Mouse (Mus musculus): Measurements from ENCODE around the gene Atp5mpl.

Atp5mpl gene

DNA sequence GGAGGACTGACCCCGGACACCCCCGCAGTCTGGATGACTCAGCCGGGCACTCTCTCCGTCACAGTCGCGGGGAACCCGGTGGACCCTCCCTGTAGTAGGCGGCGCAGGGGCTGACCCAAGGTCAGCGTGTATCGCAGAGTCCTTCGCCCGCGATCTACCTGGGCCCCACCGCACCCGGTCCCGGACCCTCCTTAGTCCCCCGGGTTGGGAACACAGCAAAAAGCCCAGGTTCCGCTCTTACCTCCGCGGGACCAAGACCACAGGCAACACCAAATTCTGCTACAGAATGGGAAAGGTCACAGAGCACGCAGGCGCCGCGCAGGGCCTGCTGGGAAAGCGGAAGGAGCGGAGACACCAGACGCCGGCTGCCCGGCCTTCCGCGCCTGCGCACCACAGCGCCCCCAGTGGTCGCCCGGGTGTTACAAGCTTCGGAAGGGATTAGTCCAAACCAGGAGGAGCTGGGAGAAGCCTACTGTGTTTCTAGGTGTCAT lies at the start of gene Atp5mpl:
Gene Atp5mpl (minus strand): TSS at position 295 of the 491 bp plus-strand sequence.
- in situ Hi-C loops (cut with MboI, MseI): no loop called here

DNA sequence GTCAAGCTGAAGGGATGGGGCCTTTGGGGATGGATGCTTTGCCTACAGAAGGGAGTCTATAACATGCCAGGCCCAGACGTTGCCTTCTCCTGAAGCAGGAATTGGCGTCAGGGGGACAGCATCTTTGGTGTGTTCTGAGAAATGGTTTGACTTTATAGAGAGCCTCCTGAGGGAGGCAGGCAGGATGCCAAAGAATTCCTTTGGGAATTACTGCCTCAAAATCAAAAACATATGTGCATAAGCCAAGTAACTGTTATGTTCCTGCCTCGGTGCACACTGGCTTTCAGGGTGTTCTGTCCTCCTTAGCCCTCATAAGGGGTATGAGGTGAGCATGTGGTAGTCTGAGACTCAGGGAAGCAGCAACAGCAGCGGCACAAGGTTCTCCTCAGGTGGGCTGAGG lies 49.6 kb upstream of the Atp5mpl start:
- in situ Hi-C loops (cut with MboI, MseI): no loop called here

DNA sequence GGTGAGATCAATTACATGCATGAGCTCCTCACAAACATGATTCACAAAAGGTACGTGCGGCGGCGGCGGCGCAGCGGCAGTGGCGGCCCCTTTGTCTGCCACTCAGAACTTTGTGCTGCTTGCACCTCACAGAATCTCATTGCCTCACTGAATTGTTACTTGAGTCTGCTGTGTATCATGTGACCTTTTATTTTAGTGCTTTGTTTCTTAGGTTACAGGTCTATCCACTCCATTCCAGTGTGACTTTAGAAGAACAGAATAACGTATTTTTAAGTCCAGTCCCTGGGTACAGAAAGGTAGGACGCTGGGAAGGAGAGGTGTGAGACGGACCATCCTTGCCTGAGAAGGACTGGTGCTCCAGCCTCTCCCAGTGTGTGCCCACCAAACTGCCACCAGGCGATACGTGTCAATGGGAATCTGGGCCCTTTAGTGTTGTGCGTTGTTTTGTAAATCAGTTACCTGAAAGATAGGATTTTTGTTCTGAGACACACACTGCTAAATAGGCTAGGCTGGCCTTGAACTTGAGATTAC lies 46.6 kb upstream of the Atp5mpl start:
- in situ Hi-C loops (cut with MboI, MseI): no loop called here

DNA sequence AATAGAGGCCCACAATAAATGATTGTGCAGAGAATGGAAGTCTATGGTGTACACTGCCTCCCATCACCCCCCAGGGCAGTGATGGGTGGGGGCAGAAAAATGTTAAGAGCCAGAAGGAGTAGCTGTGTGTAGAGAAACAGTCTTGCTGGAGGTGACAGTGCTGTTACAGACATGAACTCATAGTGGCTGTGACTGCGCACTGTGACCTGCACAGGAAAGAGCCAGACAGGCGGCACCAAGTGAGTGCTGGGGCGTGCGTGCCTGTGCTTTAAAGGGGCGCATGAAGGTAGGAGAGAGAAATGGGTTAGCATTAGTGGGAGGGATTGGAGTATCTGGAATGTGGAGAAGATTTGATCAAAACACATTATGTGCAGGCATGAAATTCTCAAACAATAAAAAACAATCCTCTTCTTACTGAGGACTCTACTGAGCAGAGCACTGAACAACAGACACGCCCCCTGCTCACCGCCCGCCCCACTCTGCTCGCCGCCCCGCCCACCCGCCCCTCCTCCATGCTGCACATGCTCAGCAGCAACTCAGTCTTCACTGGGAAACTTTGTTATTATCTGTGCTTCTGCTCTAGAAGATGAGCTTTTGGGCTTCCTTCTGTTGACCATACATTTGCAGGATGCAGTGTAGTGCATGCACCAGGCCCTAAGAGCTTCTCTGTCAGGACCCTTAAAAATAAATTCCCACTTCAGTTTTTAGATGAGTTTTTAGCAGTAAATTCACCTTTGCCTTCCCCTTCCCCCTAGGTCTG lies 45.9 kb upstream of the Atp5mpl start:
- in situ Hi-C loops (cut with MboI, MseI): no loop called here

DNA sequence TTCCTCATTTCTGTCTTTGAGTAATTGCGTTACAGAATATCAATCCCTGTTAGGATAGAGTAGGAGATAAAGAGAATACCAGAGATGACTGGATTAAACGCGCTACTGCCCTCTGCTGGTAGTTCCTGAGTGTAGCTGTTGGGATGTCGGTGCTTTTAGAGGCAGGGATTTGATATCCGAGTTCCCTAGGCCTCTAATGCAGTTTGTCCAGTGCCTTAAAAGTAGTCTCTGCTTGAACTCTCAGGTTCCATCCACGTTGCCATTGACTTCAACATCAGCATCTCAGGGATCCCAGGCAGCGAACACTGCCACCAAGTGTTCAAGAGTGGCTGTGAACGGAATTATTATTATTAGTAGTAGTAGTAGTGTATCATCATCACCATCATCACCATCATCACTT lies 34.4 kb upstream of the Atp5mpl start:
- in situ Hi-C loops (cut with MboI, MseI): no loop called here

DNA sequence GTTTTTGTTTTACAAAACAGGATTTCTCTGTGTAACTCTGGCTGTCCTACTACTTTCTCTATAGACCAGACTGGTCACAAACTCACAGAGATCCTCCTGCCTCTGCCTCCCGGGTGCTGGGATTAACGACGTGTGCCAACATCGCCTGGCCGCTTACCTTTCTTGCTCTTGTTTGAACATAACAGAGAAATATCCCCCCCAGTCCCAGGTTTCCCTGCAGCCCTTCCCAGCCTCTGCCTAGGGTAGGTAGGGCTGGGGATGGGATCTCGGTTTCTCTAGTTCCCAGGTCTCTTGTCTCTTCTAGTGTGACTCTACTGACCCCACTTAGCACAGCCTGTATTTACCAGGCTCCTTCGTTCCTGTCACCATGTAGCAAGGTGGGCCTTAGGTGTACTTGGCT lies 33.0 kb upstream of the Atp5mpl start:
- in situ Hi-C loops (cut with MboI, MseI): no loop called here

DNA sequence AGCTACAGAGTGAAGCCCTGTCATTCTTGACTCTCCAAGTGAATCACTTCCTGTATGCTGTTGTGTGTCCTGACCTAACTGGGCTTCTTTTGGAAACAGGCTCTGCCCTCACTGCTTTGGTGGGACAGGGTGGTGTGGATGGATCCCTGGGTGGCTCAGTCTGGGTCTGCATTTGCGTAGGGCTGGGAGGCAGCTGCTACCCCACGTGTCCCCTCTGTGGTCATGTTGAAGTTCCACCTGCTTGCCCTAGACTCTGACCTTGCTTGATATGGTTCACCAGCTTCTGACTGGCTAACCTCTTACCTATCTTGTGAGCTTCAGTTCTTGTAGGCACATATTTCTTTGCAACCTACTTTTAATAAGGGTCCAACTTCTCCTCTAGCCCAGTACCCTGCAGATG lies 28.4 kb upstream of the Atp5mpl start:
- in situ Hi-C loops (cut with MboI, MseI): no loop called here

- in situ Hi-C loops (cut with MboI, MseI): no loop called here
These were observed 25.8 kb upstream of the Atp5mpl start for GRCm38 (mm10) chr12:111992626-111993025.

- in situ Hi-C loops (cut with MboI, MseI): no loop called here
These were observed 20.0 kb upstream of the Atp5mpl start for GRCm38 (mm10) chr12:111986756-111987155.

DNA sequence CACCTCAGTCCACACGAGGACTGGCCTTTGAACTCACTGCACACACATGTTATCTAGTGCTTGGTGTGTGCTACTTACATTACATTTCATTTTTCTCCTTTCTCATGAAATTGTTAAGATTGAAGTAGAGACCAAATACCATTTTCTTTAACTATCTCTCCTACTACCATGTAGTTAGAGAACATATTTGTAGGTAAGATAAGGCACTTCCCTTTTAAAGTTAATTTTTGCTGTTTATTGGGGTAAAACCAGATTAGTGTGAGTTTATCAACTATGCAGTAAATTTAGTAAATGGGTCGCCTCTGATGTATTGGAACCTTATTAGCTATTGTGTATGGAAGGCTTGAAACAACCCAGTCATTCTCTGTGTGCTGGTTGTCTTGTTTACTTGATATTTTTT lies 16.4 kb upstream of the Atp5mpl start:
- in situ Hi-C loops (cut with MboI, MseI): no loop called here

DNA sequence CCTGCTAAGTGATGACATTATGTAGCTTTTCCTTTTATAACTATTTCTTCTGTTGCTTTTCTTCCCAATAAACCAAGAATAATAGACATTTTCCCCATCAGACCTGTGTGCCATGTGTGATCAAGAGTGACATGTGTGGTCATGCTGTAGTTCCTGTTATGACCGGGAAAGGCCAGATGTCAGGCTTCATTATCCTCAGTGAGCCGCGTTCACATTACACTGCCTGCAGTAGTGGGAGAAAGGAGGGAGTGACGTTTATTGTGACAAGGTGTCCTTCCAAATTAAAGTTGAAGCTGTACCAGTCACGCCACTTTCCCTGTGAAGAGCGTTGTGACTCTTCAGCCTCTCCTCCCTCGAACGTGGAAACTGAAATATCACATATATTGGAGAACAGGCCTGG lies 15.1 kb upstream of the Atp5mpl start:
- in situ Hi-C loops (cut with MboI, MseI): no loop called here

DNA sequence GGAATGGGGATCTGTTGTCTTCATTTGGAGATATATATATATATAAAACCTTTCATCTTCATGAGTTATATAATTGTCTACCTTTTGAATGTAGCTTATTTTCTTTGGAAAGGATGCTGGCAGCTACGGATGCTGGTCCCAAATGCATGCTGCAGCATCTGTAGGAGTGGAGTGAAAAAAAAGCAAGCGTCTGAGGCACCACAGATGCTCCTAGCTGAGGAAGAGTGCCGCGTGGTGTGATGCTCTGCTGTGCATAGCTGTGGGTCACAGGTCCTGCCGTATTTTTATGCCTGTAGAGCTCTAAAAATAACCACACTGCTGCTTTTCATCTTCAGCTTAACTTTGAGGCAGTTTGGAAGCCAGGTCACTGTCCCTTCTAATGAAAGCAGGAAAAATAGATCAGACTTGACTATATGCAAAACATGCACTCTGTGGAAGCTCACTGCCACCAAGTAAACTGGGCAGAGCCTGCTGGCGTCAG lies 14.2 kb upstream of the Atp5mpl start, which contains the start of gene Rd3l:
Gene Rd3l (minus strand): TSS at position 431 of the 481 bp plus-strand sequence.
- in situ Hi-C loops (cut with MboI, MseI): no loop called here

DNA sequence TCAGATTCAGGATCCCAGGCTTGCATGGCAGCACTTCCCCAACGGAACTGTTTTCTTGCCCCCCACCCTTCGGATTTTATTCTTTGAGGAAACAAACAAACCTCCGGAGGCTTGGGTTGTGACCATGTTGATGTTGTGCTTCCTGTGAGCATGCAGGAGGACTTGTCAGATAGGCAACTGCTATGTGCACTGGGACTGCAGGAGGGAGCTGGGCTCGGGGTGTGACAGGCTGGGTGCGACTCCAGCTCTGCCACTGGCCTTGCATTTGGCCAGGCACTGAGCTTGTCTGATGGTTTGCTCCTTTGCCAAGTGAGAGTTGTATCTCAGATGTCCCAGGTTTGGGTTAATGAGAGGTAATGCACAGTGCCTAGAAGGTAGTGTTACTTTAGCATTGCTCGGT lies 11.5 kb upstream of the Atp5mpl start:
- in situ Hi-C loops (cut with MboI, MseI): no loop called here

GRCm38 (mm10) chr12:111977138-111977537 lies 10.4 kb upstream of the Atp5mpl start:
- in situ Hi-C loops (cut with MboI, MseI): no loop called here

- in situ Hi-C loops (cut with MboI, MseI): no loop called here
These were observed 7.8 kb upstream of the Atp5mpl start for GRCm38 (mm10) chr12:111974578-111974977.

- in situ Hi-C loops (cut with MboI, MseI): no loop called here
These were observed 5.7 kb upstream of the Atp5mpl start for GRCm38 (mm10) chr12:111972504-111972903.

- in situ Hi-C loops (cut with MboI, MseI): no loop called here
These were observed 4.5 kb upstream of the Atp5mpl start, which contains the start of gene Tdrd9 for GRCm38 (mm10) chr12:111971231-111971686. Gene Tdrd9 (plus strand): TSS chr12:111971559.

- in situ Hi-C loops (cut with MboI, MseI): no loop called here
These were observed 3.3 kb upstream of the Atp5mpl start for GRCm38 (mm10) chr12:111970085-111970484.

DNA sequence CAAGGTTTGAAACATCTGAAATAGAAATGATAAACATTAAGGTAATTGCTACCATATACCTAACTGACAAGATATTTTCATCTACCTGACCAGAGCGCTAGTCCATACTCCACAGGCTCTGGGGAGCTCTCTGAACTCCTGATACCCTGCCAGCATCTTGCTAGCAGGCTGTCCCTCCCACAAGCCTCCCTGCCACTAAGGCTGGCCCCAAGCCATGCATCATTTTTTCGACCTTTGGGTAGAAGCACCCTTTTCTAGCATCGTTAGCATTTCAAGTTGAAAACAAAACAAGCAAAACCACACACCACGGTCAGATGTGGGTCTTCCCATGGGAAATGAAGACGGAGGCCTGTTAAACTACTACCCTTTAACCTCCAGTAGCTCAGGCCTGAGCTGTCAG lies 3.4 kb downstream of the Atp5mpl start:
- in situ Hi-C loops (cut with MboI, MseI): no loop called here

GRCm38 (mm10) chr12:111958101-111958865 lies 8.5 kb downstream of the Atp5mpl start:
- in situ Hi-C loops (cut with MboI, MseI): loop anchor here (10.0 kb wide), 1 partner anchor 643 kb away; no protein-coding TSS in a partner anchor

DNA sequence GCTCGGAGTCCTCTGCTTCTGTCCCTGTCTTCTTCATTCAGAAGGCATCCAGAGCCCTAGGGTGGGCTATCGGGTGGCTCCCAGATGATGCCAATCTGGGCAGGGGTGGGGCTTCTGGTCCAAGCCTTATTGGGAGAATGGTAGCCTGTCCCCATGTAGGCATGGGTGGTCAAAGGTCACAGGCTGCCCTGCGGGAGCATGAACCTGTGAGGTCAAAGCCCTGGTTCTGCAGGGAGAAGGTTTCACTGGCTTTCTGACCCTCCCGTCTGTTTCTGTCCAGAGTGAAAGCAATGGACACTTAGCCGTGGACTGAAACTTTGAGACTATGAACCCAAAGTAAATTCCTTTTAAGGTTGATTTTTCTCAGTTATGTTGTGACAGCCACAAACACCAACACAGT lies 10.6 kb downstream of the Atp5mpl start:
- in situ Hi-C loops (cut with MboI, MseI): loop anchor here (10.0 kb wide), 1 partner anchor 641 kb away; no protein-coding TSS in a partner anchor

GRCm38 (mm10) chr12:111951701-111952100 lies 15.1 kb downstream of the Atp5mpl start:
- in situ Hi-C loops (cut with MboI, MseI): loop anchor here (5.0 to 10.0 kb wide), 2 partner anchors 74 to 637 kb away; no protein-coding TSS in a partner anchor

Measured in T-helper 1 cell (primary cell).